Mouse (Mus musculus) urinary bladder, postnatal 36 days (tissue): ENCODE data around the gene Gpn2.

Source experiments
- DNase-seq, 2 experiments: peaks; one replicate each; pipeline ENCODE4 v3.0.0; 2022; ENCODE audit warnings: low spot score in 2 of 2, mixed read lengths in 1 of 2

Gpn2 gene

GRCm38 (mm10) chr4:133584059-133584951 lies at the start of gene Gpn2:
Gene Gpn2 (plus strand): TSS chr4:133584362.
- DNase-seq = peak in 1 of 2 experiments; percentile 84

GRCm38 (mm10) chr4:133536081-133536480 lies 48.1 kb upstream of the Gpn2 start:
- DNase-seq = no peak

- no peak for DNase-seq
Observed at GRCm38 (mm10) chr4:133536652-133537051, 47.5 kb upstream of the Gpn2 start.

GRCm38 (mm10) chr4:133545272-133546231 lies 38.6 kb upstream of the Gpn2 start, which contains the start of gene Nudc:
Gene Nudc (minus strand): TSS chr4:133545996.
- peak; percentile 95 to 97 for DNase-seq

DNA sequence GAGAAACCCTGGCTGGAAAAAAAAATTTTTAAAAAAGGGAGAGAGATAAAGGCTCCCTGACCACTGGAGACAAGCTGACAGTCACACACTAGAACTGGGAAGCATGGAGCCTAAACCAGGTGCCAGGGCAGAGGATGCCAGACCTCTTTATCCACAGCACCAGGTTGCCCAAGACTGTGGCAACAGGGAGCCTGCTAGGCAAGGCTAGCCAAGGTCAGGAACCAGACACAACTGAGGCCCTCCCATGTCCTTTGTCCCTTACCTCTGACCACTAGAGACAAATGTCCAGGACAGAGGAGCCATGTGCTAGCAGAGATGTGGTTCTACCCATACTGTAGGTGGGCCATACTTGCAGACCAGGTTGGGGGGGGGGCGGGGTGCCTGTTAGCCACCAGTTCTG lies 32.1 kb upstream of the Gpn2 start:
- DNase-seq = no peak

DNA sequence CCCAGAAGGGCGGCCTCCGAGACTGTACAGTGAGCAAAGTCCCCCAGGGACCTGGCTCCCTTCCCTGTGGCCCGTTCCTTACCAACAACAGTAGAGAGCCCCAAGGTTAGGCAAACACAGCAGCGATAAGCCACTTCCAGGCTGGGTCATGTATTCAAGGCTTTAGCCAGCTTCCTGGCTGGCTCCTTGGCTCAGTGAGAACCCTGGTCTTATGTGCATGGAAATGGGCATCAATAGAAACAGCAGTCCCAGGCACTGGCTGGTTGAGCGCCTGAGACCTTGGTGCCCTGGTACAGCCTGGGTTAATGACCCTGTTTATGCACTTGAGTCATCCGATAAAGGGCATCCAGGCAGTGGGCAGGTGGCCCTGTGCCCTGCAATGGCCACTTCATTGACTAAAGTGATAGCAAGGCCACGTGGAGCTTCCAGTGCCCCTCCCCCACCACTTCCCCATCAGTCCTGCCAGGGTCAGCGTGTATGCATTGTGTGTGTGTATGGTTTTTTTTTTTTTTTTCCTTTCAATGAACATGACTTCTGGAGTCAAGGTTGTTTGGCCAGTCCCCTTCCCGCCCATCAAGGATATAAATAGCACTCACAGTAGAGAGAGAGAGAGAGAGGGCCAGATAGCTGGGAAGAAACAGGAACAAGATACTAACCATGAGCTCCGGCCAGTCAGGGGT lies 31.3 kb upstream of the Gpn2 start, which contains the start of gene Nr0b2:
Nr0b2 (plus strand) TSS at position 609 of the 680 bp plus-strand sequence.
- DNase-seq = no peak

GRCm38 (mm10) chr4:133553448-133554330 lies 30.5 kb upstream of the Gpn2 start:
- DNase-seq = no peak

DNA sequence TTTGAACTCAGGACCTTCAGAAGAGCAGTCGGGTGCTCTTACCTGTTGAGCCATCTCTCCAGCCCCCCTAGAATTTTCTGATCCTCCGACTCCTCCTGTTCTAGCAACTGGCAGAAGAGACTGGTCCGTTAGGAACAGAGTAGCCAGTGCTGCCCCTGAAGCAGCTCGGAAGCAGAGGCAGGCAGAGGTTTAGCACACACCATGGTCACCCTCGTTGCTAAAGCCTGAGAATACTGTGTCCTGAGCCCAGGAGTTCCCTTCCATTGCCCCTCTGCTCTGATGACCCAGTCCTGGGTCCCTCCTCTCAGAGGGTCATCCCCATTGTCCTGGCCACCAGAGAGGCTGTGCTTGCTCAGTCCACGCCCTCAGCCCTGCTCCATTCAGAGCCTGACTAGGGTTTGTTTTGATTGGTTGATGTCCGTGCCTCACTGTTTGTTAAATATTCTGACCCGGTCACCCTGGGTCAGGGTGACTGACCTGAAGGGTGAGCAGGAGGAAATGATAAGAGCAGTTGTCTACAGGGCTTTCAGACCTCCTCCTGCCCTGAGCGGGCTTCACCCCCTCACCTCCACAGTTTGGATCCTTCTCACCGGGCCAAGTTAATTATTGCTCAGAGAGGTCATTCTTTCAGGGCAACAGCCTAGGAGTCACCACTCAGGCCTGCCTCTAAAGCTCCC lies 27.0 kb upstream of the Gpn2 start:
- no peak for DNase-seq

GRCm38 (mm10) chr4:133559846-133560245 lies 24.3 kb upstream of the Gpn2 start:
- DNase-seq = no peak

GRCm38 (mm10) chr4:133561622-133562021 lies 22.5 kb upstream of the Gpn2 start:
- DNase-seq = no peak

DNA sequence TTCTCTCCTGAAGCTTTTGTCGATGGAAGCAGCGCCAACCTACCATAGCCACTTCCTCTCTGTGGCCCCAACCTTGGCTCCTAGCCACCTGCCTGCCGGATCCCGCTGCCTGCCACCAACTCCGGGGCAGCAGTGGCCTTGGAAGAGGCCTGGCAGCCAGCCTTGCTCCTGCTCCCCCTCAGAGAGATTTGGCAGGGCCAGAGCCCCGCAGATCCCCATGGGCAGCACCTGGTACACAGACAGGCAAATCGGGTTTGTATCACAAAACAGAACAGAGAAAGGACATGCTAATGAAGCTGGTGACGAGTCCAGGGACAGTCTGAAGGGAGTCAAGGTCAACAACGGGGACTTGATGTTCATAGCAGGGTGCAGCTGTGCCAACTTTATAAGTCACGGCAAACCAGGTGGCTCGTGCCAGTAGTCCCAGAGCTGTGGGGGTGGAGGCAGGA lies 21.0 kb upstream of the Gpn2 start:
- no peak for DNase-seq

DNA sequence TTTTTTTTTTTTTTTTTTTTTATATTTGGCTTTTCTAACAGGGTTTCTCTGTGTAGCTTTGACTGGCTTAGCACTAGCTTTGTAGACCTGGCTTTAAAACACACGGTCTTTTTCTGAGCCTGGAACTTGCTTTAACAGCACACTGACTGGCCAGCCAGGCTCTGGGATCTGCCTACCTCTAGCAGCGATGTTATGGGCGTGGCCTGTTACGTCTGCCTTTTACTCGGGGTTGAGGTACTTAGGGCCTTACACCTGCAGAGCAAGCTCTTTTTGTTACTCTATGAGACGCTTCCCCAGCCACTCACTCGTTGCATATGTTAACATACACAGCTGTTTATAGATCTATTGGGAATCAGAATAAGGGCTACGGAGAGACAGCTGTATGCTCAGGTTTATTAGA lies 16.9 kb upstream of the Gpn2 start:
- no peak for DNase-seq

DNA sequence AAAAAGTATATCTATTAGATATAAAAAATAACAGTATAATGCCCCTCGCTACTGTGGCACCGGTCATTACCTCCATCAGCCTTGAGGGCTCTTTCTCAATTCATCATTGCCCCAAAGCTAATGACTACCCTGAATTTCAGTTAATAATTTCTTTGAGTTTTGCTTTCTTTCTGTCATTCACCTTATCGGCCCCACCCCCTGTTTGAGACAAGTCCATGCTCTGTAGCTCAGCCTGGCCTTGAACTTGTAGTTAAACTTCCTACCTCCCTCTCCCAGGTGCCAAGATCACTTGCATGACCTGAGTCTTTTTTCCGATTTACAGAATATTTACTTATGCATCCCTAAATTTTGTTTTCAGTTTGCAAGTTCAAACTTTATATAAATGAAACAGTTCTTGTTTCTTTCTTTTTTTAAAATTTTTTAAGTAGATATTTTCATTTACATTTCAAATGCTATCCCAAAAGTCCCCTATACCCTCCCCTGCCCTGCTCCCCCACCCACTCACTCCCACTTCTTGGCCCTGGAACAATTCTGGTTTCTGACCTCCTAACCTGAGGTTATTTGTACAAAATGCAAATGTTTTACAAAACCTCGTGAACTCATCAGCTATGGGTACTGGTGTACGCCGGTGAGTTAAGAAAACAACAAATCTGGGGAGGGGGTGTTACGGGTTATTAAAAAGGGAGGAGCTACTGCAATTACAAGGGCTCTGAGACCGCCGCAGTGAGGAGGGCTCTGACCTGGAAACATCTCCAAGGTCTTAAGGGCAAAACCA lies 14.7 kb upstream of the Gpn2 start:
- DNase-seq = no peak

DNA sequence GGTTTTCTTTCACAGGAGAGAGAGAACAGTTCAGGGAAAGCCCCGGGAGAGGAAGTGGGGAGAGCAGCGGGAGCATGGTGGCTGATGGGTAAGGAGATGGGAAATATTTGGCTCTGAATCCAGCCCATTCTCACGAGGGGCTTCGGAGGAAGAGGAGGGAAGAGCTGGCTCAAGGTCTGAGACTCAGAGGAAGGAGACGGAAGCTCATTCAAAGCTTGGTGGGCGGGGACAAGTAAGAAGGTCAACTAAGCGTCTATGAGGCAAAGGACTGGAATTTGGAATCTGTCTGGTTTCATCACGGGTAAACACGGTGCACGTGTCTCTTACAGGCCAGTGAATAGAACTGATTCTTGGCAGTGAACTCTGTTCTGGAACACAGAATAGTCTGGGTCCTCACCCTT lies 14.1 kb upstream of the Gpn2 start:
- no peak for DNase-seq

GRCm38 (mm10) chr4:133574070-133574842 lies 9.9 kb upstream of the Gpn2 start, which contains the start of gene Gpatch3:
Gene Gpatch3 (plus strand): TSS chr4:133574745.
- DNase-seq = peak; percentile 92 to 93

DNA sequence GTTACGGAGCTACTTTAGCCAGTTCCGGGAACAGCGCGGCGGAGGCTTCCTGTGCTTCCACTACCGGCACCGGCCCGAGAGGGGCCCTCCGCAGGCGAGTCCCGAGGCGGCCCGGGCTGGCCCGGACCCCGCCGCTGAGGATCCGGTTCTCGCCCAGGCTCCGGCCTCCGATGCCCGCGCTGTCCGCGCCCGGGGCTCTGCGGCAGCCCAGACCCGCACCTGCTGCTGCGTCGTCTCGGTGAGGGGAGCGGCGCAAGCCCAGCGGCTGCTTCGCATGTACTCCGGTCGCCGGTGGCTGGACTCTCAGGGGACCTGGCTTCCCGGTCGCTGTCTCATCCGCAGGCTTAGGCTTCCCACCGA lies 9.3 kb upstream of the Gpn2 start:
- no peak for DNase-seq

DNA sequence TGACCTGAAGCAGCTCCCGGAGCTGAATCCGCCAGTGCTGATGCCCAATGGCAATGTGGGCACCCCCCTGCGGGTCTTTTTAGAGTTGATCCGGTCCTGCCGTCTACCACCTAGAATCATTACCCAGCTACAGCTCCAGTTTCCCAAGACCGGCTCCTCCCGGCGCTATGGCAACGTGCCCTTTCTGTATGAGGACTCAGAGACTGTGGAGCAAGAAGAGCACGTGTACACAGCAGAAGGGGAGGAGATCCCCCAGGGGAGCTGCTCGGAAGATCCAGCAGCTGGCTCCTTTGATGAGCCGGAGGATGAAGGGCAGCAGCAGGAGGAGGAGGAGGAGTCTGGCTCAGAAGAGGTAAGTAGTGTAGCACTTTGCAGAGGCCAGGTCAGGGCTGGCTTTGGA lies 6.2 kb upstream of the Gpn2 start:
- DNase-seq = no peak

DNA sequence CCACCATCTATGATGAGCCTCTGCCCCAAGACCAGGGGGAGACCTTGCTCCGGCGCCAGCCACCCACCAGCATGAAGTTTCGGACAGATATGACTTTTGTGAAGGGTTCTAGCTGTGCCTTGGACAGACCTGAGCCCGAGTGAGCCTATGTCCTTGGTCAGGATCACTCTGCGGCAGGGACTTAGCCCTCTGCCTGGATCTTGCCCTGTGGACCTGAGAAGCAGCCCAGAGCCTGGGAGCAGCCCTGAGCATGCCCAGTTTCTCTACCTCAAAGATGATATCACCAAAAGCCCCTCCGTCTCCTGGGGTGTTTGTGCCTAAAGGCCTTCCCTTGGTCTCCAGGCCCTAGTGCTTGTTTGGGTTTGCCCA lies 488 bp upstream of the Gpn2 start:
- DNase-seq = no peak

GRCm38 (mm10) chr4:133592570-133592969 lies 8.4 kb downstream of the Gpn2 start:
- peak in 1 of 2 experiments; percentile 71 for DNase-seq
